ENCODE assay signal across 9 mouse cellular contexts in genomic region chr7:63956981-63957713, GRCm38 (mm10). TPM values are rescaled to one million over a fixed set of nuclear protein-coding genes. Genes with fewer than 3 reads are reported as not detected.
DNase-seq lines count a peak whose midpoint lies in the region; ATAC-seq lines count a peak whose summit lies in the region.
"Had no signal": no experiment of that assay in that cellular context is flagged by ENCODE, and none has a peak within 500 bp of the region (broad histone marks: within the 10 kb centered on the region; RNA-seq: fewer than 3 reads in every experiment).

No protein-coding gene starts in this region.

- no peaks in the 10 kb centered on the region for H3K36me3 ChIP-seq in midbrain, embryonic 12.5 days

- peak overlapping the region; percentile 7; the same call in 1 of the 2 replicates for H3K4me3 ChIP-seq in midbrain, embryonic 12.5 days
- H3K4me3 ChIP-seq: megakaryocyte, embryonic 14.5 days had no signal

- peak overlapping the region; percentile 34 for H3K4me2 ChIP-seq in midbrain, embryonic 12.5 days (replicated peaks)

- H3K4me1 ChIP-seq in midbrain, embryonic 12.5 days: peaks cover 45% of the 10 kb centered on the region

- WGBS in midbrain, embryonic 12.5 days: 4% methylated on average over 16 of the region's 16 CpGs

- no peaks in the 10 kb centered on the region for H3K9me3 ChIP-seq in midbrain, embryonic 12.5 days
- H3K9me3 ChIP-seq: megakaryocyte, embryonic 14.5 days had no signal

- H3K27me3 ChIP-seq in midbrain, embryonic 12.5 days: no peaks in the 10 kb centered on the region

- peak overlapping the region; percentile 39 for H3K9ac ChIP-seq in midbrain, embryonic 12.5 days (replicated peaks)

- peak; percentile 23 for DNase-seq in ovary, adult 18-20 months (ENCODE audit: low spot score)
- no peak for DNase-seq in ovary, postnatal 14 days (ENCODE audit: low spot score)
- peak; percentile 85 for DNase-seq in fat pad, adult 2 months (ENCODE audit: extremely low read depth, low read depth, low spot score)
- DNase-seq in layer of hippocampus, postnatal 36 days: peak; percentile 76 to 81
- DNase-seq in thymus, postnatal 0 days (ENCODE audit: low spot score): peak; percentile 63
- DNase-seq in gastrocnemius, postnatal 10 days: no peak
- no peak for DNase-seq in urinary bladder, postnatal 4 days (ENCODE audit: low spot score in 2 of 2)

- peak overlapping the region; percentile 97 for H3K27ac ChIP-seq in midbrain, embryonic 12.5 days (replicated peaks)

- peak; percentile 93 for ATAC-seq in midbrain, embryonic 12.5 days (ENCODE audit: low FRiP score, low read depth)

RNA-seq across cellular contexts. Expression of gene Klf13, which starts 18.4 kb away (rescaled TPM):
- total RNA-seq in layer of hippocampus, postnatal 36 days (2021): 100 to 1,000 TPM; 189 to 211 TPM
- polyA plus RNA-seq in midbrain, embryonic 12.5 days (2016; fragmentation: Nextera tagmentation; extraction: Ambion mirVana): 30.7 and 31.8 TPM in 2 replicates
- polyA plus RNA-seq in thymus, postnatal 0 days (2015; fragmentation: Nextera tagmentation; extraction: Ambion mirVana): 95.1 and 134 TPM in 2 replicates
- total RNA-seq in gastrocnemius, postnatal 10 days (2021): 10 to 100 TPM; 38.3 to 50.8 TPM

RNA-seq across cellular contexts. Expression of gene E030018B13Rik, which starts 40.5 kb away (rescaled TPM):
- not detected for total RNA-seq in layer of hippocampus, postnatal 36 days (2021)
- not detected in 2 replicates for polyA plus RNA-seq in midbrain, embryonic 12.5 days (2016; fragmentation: Nextera tagmentation; extraction: Ambion mirVana)
- 0.21 and 0.40 TPM in 2 replicates for polyA plus RNA-seq in thymus, postnatal 0 days (2015; fragmentation: Nextera tagmentation; extraction: Ambion mirVana)
- not detected for total RNA-seq in gastrocnemius, postnatal 10 days (2021)

Comparison
In these comparisons a context has a peak if more than half of its experiments do, and no peak if none do; other contexts are left out.
1. DNase-seq: peak in ovary, adult 18-20 months (single experiment), fat pad, adult 2 months (single experiment), layer of hippocampus, postnatal 36 days (2 of 2) and thymus, postnatal 0 days (single experiment); none in ovary, postnatal 14 days (single experiment), gastrocnemius, postnatal 10 days (single experiment) and urinary bladder, postnatal 4 days (0 of 2).